Mouse (Mus musculus) c-Kit-positive CD71-positive TER-119-negative erythroid progenitor cells, embryonic 14.5 days (primary cell): ENCODE data around the gene E130309D02Rik.

Experiments used
- DNase-seq: peaks from one replicate; pipeline ENCODE4 v3.0.0-alpha.2; 2013; ENCODE audit warnings: low read depth

The E130309D02Rik gene

GRCm38 (mm10) chr5:143309916-143310315, 5.2 kb downstream of the E130309D02Rik start:
- no peak for DNase-seq

GRCm38 (mm10) chr5:143308825-143309224, 6.3 kb downstream of the E130309D02Rik start:
- no peak for DNase-seq

GRCm38 (mm10) chr5:143304251-143304650, 10.9 kb downstream of the E130309D02Rik start:
- DNase-seq = no peak

GRCm38 (mm10) chr5:143301296-143301695, 13.9 kb downstream of the E130309D02Rik start:
- DNase-seq = no peak

GRCm38 (mm10) chr5:143299686-143300085, 15.5 kb downstream of the E130309D02Rik start:
- no peak for DNase-seq

GRCm38 (mm10) chr5:143298391-143298790, 16.8 kb downstream of the E130309D02Rik start:
- no peak for DNase-seq

- no peak for DNase-seq
Measured at GRCm38 (mm10) chr5:143297986-143298385, 17.2 kb downstream of the E130309D02Rik start.

- no peak for DNase-seq
Measured at GRCm38 (mm10) chr5:143295330-143295729, 19.8 kb downstream of the E130309D02Rik start.

GRCm38 (mm10) chr5:143294862-143295261, 20.3 kb downstream of the E130309D02Rik start:
- no peak for DNase-seq

GRCm38 (mm10) chr5:143293404-143293803, 21.8 kb downstream of the E130309D02Rik start, which contains the start of gene Zfp853:
TSS of gene Zfp853 (minus strand) at chr5:143293623.
- DNase-seq = no peak

GRCm38 (mm10) chr5:143292879-143293278, 22.3 kb downstream of the E130309D02Rik start:
- DNase-seq = no peak

GRCm38 (mm10) chr5:143289299-143289698, 25.9 kb downstream of the E130309D02Rik start:
- no peak for DNase-seq

GRCm38 (mm10) chr5:143288378-143288911, 26.7 kb downstream of the E130309D02Rik start:
- DNase-seq = no peak

- no peak for DNase-seq
Measured at GRCm38 (mm10) chr5:143287774-143288328, 27.3 kb downstream of the E130309D02Rik start.

- DNase-seq = no peak
Measured at GRCm38 (mm10) chr5:143284762-143285161, 30.4 kb downstream of the E130309D02Rik start.

- DNase-seq = no peak
Measured at GRCm38 (mm10) chr5:143279247-143279646, 35.9 kb downstream of the E130309D02Rik start.

GRCm38 (mm10) chr5:143275761-143276160, 39.4 kb downstream of the E130309D02Rik start:
- DNase-seq = no peak

GRCm38 (mm10) chr5:143272540-143273330, 42.4 kb downstream of the E130309D02Rik start:
- no peak for DNase-seq

- no peak for DNase-seq
Measured at GRCm38 (mm10) chr5:143272108-143272507, 43.1 kb downstream of the E130309D02Rik start.

GRCm38 (mm10) chr5:143271642-143272041, 43.5 kb downstream of the E130309D02Rik start:
- DNase-seq = no peak

GRCm38 (mm10) chr5:143270151-143270519, 45.0 kb downstream of the E130309D02Rik start:
- DNase-seq = no peak

- no peak for DNase-seq
Measured at GRCm38 (mm10) chr5:143269363-143270150, 45.6 kb downstream of the E130309D02Rik start, which contains the start of gene Zfp316. TSS of gene Zfp316 (minus strand) at chr5:143270022.
